Mouse (Mus musculus) heart, adult 2 months (tissue): ENCODE results near the gene Phf21b.

ENCODE experiments used
- CTCF ChIP-seq: fragments of 200-600 bp; IDR thresholded peaks from 2 replicates; pipeline ENCODE4 v1.8.1; 2022; ENCODE audit warnings: antibody characterized with exemption, mild to moderate bottlenecking, moderate library complexity
- POLR2A ChIP-seq: fragments of 200-500 bp; IDR thresholded peaks from 2 replicates; pipeline ENCODE4 v1.6.1; 2011; ENCODE audit warnings: mild to moderate bottlenecking, low read depth, low read length, control low read depth; ENCODE audit not compliant: insufficient read depth

DNA sequence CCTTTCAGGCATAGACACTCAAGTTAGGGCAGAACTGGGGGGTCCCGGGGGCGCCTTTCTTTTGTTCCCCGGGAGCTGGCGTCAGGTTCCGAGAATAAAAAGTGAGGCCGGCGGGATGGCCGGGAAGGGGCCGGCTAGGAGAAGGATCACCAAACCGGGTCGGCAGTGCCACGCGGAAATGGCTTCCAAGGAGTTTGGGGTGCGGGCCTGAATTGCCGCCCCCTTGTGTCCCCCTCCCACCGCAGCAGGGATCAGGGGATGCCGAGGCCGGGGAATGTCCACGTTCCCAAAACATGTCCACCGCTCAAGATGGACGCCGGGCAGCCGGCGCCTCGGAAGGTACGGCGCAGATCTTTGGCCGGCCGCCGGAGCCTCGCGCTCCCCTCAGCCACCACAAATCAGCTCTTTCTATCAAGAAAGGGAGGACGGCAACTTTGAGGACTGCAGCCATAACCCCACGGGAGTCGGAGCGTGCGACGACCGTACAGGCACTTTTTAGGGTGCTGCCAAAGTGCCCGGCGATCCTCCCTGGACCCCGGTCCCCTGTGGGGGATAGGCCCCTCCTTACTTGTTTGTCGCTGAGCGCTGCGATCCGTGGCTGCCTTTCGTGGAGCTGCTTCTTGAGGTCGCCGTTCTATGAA is 1.6 kb downstream of the Phf21b start:
- no peak for TF ChIP-seq POLR2A
- TF ChIP-seq CTCF: no peak
